Mouse (Mus musculus) gastrocnemius, postnatal 25 days (tissue): ENCODE results near the gene Hpdl. TPM values are rescaled to one million over a fixed set of nuclear protein-coding genes. Genes with fewer than 3 reads are reported as not detected.
"Not testable (repeated sequence)": the region's sequence is repeated elsewhere in the genome, so short reads cannot be mapped to it uniquely, and the experiment has no call there.

Experiments used
- DNase-seq: peaks from one replicate; pipeline ENCODE4 v3.0.0; 2022
- long read RNA-seq, 2 experiments: library from polyadenylated mRNA; stranded (forward); transcript quantifications; one replicate each; pipeline ENCODE4 v2.0.0; 2021
- total RNA-seq, 2 experiments: library from RNA; stranded (reverse); gene quantifications; 1 replicate in 1 of 2; 2 replicates in 1 of 2; pipeline ENCODE4 v1.2.3; 2021

The Hpdl gene
- 1 to 10 TPM; 2.0 to 2.3 TPM for total RNA-seq
- long read RNA-seq, experiment 1, partial matches to known transcripts = 0 of 4 reads
- long read RNA-seq, experiment 1, other reads (novel, unspliced or antisense) = 0 of 4 reads
- long read RNA-seq, experiment 2, transcript Hpdl-201 (1 exons, 1,804 nt) = major isoform, 8 of 8 reads
- long read RNA-seq, experiment 2, partial matches to known transcripts = 0 of 8 reads
- long read RNA-seq, experiment 2, other reads (novel, unspliced or antisense) = 0 of 8 reads

DNA sequence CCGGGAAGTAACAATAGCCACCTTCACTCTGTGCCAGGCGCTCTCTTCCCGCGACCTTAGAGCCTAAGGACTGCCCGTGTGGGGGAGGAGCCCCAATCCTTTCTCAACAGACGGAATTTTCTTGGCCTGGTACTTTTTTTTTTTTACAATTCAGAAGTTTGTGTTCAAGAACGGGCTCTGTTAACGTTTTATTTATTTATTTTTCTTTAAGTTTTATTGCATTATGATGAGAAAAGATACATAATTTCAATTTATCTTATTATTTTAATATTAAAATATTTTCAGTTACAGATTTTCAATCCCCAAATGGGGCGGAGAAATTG lies at the start of gene Hpdl:
TSS of gene Hpdl (minus strand) at position 14 of the 323 bp plus-strand sequence.
- DNase-seq = no peak

- DNase-seq = no peak
Observed at GRCm38 (mm10) chr4:116869898-116870297, 48.4 kb upstream of the Hpdl start.

DNA sequence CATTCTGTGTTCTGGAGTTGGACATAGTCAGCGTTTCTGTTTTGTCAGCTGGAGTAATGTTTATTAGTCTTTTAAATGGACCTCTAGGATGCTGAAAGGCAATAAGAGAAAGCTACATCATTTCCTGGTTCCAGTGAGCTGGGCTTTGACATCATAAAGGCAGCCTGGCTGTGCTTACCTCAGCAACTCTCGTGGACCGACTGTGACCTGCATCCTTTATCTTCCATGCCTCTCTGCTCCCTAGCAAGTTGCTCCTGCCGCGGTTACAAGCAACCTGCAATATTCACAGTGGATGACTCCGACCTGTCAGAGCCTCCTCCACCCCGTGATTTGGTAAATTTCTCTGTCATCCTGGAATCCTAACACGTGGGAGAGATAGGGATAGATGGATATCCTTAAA lies 40.5 kb upstream of the Hpdl start:
- DNase-seq = no peak

GRCm38 (mm10) chr4:116859711-116860110 lies 38.2 kb upstream of the Hpdl start:
- no peak for DNase-seq

DNA sequence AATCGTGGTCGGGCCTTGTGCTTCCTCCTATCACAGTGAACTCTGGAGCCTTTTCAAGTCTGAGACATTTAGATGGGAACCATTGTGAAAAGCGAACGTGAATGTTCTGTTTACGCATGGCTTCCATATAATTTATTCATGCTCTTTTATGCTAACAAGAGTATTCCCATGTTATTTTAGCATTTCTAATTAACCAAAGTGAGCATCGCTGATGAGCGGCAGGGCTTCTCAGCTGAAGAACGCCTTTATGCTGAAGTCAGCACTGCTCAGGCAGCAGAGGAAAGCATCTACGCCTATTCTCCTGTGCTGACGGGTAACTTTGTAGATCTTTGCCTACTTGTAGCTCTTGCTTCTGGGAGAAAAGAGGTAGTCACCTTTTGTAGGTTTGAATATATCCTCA lies 35.7 kb upstream of the Hpdl start:
- no peak for DNase-seq

- no peak for DNase-seq
Observed at GRCm38 (mm10) chr4:116854286-116854685, 32.8 kb upstream of the Hpdl start.

DNA sequence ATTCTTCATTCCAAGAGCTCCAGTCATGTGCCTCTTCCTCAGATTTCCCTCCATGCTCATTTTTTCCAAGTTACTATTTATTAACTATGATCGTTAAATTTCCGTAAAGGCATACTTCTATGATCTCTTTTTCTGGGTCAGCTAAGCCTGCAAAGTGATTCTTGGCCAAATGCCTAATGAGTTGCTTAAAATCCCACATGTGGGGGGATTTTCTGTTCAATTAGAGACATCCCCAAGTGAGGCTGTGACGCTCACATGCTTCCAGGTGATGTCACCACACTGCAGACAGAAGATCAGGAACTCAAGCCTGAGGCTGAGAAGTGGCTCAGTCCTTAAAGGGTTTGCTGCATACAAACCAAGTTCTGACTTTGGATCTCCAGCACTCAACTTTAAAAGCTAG lies 28.4 kb upstream of the Hpdl start:
- DNase-seq = no peak

DNA sequence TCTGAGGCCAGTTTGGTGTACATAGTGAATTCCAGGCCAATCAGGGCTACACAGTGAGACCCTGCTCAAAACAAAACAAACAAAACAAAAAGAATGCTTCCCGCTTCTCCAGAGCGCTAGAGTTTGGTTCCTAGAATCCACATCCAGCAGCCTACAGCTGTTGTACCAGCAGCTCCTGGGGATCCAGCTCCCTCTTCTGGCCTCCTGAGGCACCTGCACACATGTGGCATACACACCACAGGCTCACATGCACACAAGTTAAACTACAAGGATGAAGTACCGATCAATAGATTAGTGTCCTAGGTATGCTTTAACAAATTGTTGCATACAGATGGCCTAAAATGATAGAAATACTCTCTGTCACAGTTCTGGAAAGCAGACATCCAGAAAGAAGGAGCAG lies 22.8 kb upstream of the Hpdl start:
- DNase-seq = no peak

DNA sequence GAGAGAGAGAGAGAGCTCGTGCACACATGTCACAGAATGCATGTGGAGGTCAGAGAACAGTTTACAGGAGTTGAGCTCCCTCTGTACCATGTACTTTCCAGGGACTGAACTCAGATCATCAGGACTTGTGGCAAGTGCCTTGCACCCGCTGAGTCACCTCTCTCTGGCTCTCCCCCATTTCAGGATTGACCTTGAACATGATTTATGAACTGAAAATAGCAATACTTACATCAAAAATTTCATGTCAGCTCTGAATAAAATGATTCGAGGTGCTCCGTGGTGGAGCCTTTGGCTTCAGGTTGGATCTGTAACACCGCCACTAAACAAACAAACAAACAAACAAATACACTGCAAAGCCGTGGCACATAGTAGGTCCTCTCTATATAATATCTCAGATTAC lies 19.3 kb upstream of the Hpdl start:
- no peak for DNase-seq

DNA sequence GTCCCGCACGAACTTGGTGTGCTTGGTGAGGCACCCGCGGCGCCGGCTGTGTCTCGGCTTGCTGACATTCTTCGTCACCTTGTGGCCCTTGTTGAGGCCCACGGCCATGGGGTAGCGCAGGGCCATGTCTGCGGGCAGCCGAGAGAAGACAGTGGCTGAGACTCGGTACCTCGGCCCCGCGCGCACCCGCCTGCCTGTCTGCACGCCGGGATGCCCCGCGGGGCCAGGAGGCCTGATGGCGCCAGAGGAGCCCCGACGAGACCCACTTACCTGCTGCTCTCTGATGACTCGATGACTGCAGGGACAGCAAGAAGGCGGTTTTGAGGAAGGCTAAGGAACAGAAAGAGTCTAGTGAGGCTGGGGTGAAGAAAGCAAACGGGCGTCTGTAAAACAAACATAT lies 18.6 kb upstream of the Hpdl start:
- not testable (repeated sequence) for DNase-seq

DNA sequence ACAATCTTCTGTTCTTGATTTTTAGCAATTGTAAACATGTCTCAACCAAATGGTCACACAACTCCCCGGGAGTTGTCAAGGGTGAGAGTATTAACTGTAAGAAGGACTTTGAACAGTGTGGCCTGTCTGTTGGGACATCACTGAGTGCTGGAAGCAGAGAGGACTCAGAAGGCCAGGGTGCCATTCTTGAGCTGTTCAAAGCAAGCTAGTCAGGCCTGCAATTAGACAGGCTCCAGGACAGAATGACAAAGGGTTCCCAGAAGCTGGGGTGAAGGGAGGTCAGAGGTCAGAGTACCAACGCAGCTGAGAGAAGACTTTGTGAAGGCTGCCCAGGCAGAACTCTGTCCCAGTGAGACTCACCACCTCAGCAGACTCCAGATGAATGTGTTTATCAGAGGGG lies 17.5 kb upstream of the Hpdl start:
- no peak for DNase-seq

GRCm38 (mm10) chr4:116830070-116830368 lies 8.5 kb upstream of the Hpdl start:
- DNase-seq = no peak

GRCm38 (mm10) chr4:116829364-116830069 lies 8.0 kb upstream of the Hpdl start:
- DNase-seq = no peak

DNA sequence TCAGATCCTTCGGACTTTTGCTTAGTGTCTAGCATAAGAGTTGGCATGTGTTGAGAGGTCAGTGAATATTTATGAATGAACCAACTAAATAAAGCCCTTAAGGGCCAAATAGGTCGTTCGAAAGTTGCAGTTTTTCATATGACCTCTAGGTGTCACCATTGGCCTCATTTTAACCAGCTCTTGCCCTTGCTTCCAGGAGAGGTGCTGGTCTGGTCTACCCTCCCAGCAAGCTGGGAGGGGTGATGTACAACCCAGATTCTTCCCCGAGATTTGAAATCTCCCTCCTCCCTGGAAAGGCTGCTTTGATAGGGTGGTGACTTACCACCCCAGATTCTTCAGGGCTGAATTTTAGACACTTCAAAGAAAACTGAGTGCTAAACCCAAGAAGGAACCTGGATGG lies 6.3 kb upstream of the Hpdl start:
- DNase-seq = no peak

- peak; percentile 70 for DNase-seq
Observed at GRCm38 (mm10) chr4:116824541-116825004, 3.1 kb upstream of the Hpdl start.

- DNase-seq = peak; percentile 79
Observed at GRCm38 (mm10) chr4:116820902-116821693, 409 bp downstream of the Hpdl start.

GRCm38 (mm10) chr4:116819968-116820901 lies 1.3 kb downstream of the Hpdl start:
- DNase-seq = no peak

DNA sequence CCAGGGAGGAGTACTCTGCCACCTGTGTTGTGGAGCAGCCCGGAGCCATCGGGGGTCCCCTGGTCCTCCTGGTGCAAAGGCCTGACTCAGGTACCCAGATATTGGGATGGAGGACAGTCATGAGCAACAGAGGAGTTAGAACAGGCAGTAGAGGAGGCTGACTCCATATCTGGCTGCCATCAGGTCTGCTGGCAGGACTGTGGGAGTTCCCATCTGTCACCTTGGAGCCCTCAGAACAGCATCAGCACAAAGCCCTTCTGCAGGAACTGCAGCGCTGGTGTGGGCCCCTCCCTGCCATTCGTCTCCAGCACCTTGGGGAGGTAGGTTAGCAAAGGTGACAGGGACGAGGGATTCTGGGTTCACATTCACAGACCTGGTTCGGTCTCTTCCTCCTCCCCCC lies 4.0 kb downstream of the Hpdl start:
- DNase-seq = no peak

GRCm38 (mm10) chr4:116815276-116815675 lies 6.2 kb downstream of the Hpdl start:
- no peak for DNase-seq

GRCm38 (mm10) chr4:116811012-116811411 lies 10.5 kb downstream of the Hpdl start:
- DNase-seq = no peak

GRCm38 (mm10) chr4:116807197-116808129 lies 14.0 kb downstream of the Hpdl start, which contains the start of the genes Toe1 and Mutyh:
TSS of gene Toe1 (minus strand) at chr4:116807640.
TSS of gene Mutyh (plus strand) at chr4:116807723.
- DNase-seq = peak; percentile 95
